Mouse (Mus musculus): ENCODE data around the gene Arhgef19. TPM values are rescaled to one million over a fixed set of nuclear protein-coding genes. Genes with fewer than 3 reads are reported as not detected.

The Arhgef19 gene
- total RNA-seq, 2 experiments from 2014 or later: not detected

GRCm38 (mm10) chr4:141260007-141260723 lies 20.9 kb downstream of the Arhgef19 start:
- ATAC-seq (replicated peaks; ENCODE audit: poor library complexity): no peak

- no peak for ATAC-seq (replicated peaks; ENCODE audit: poor library complexity)
These were observed 23.8 kb downstream of the Arhgef19 start for GRCm38 (mm10) chr4:141262906-141263637.

- no peak for ATAC-seq (replicated peaks; ENCODE audit: poor library complexity)
These were observed 26.8 kb downstream of the Arhgef19 start for GRCm38 (mm10) chr4:141265979-141266637.

- no peak for ATAC-seq (replicated peaks; ENCODE audit: poor library complexity)
These were observed 28.0 kb downstream of the Arhgef19 start for GRCm38 (mm10) chr4:141267250-141267649.

- peak; percentile 53 for ATAC-seq (replicated peaks; ENCODE audit: poor library complexity)
These were observed 28.5 kb downstream of the Arhgef19 start for GRCm38 (mm10) chr4:141267837-141268236.

GRCm38 (mm10) chr4:141268350-141268749 lies 29.1 kb downstream of the Arhgef19 start:
- no peak for ATAC-seq (replicated peaks; ENCODE audit: poor library complexity)

GRCm38 (mm10) chr4:141269080-141269479 lies 29.8 kb downstream of the Arhgef19 start:
- ATAC-seq (replicated peaks; ENCODE audit: poor library complexity): peak; percentile 44

GRCm38 (mm10) chr4:141270201-141270940 lies 31.1 kb downstream of the Arhgef19 start:
- no peak for ATAC-seq (replicated peaks; ENCODE audit: poor library complexity)

- ATAC-seq (replicated peaks; ENCODE audit: poor library complexity): no peak
These were observed 31.9 kb downstream of the Arhgef19 start for GRCm38 (mm10) chr4:141271228-141271627.

GRCm38 (mm10) chr4:141271721-141272120 lies 32.4 kb downstream of the Arhgef19 start:
- ATAC-seq (replicated peaks; ENCODE audit: poor library complexity): peak; percentile 17; the same call in 1 of the 2 replicates

GRCm38 (mm10) chr4:141272878-141273277 lies 33.6 kb downstream of the Arhgef19 start:
- peak; percentile 83 for ATAC-seq (replicated peaks; ENCODE audit: poor library complexity)

GRCm38 (mm10) chr4:141273296-141273695 lies 34.0 kb downstream of the Arhgef19 start:
- ATAC-seq (replicated peaks; ENCODE audit: poor library complexity): peak; percentile 80

- no peak for ATAC-seq (replicated peaks; ENCODE audit: poor library complexity)
These were observed 35.4 kb downstream of the Arhgef19 start for GRCm38 (mm10) chr4:141274485-141275341.

GRCm38 (mm10) chr4:141277157-141277556 lies 37.9 kb downstream of the Arhgef19 start:
- no peak for ATAC-seq (replicated peaks; ENCODE audit: poor library complexity)

- ATAC-seq (replicated peaks; ENCODE audit: poor library complexity): no peak
These were observed 38.9 kb downstream of the Arhgef19 start for GRCm38 (mm10) chr4:141278154-141278553.

GRCm38 (mm10) chr4:141279327-141279726 lies 40.0 kb downstream of the Arhgef19 start:
- ATAC-seq (replicated peaks; ENCODE audit: poor library complexity): no peak

- no peak for ATAC-seq (replicated peaks; ENCODE audit: poor library complexity)
These were observed 40.5 kb downstream of the Arhgef19 start for GRCm38 (mm10) chr4:141279783-141280182.

- no peak for ATAC-seq (replicated peaks; ENCODE audit: poor library complexity)
These were observed 41.2 kb downstream of the Arhgef19 start for GRCm38 (mm10) chr4:141280471-141280870.

- ATAC-seq (replicated peaks; ENCODE audit: poor library complexity): peak; percentile 29; the same call in 1 of the 2 replicates
These were observed 41.9 kb downstream of the Arhgef19 start for GRCm38 (mm10) chr4:141281153-141281552.

- peak; percentile 45 for ATAC-seq (replicated peaks; ENCODE audit: poor library complexity)
These were observed 42.3 kb downstream of the Arhgef19 start for GRCm38 (mm10) chr4:141281578-141281977.
